8 mouse cellular contexts compared by ENCODE assay signal in the genomic region with DNA sequence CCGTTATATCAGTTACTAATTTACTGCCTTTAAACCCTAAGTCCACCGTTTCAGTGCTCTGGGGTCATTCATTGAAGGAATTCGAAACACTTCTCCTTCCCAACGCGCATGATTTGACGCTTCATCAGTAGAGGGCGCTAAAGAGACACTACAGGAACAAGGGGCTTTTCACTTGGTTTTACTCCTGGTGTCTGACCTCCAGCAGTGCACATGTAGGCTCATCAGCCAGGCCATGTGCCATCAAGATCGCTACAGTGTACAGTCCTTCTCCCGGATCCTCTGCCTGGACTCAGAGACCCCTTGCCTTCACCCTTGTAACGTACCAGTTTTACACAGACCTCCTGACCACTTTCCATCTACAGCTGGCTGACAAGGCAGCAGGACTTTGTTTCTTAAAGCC.
DNase-seq lines count a peak whose midpoint lies in the region; ATAC-seq lines count a peak whose summit lies in the region.

No protein-coding gene starts in this region.

- no peak overlapping the region for H3K4me2 ChIP-seq in hindbrain, embryonic 13.5 days

- H3K4me3 ChIP-seq in hindbrain, embryonic 13.5 days, result no peak overlapping the region

- no peaks in the 10 kb centered on the region for H3K36me3 ChIP-seq in hindbrain, embryonic 13.5 days

- H3K9ac ChIP-seq in hindbrain, embryonic 13.5 days, result no peak overlapping the region

- H3K9me3 ChIP-seq in hindbrain, embryonic 13.5 days, result no peaks in the 10 kb centered on the region

- DNase-seq in MN1 (ENCODE audit: low spot score), result peak; percentile 57
- DNase-seq in cerebellum, adult 11-12 months, result peak; percentile 25
- DNase-seq in frontal cortex, postnatal 10 days (ENCODE audit: low spot score in 2 of 2), result peak; percentile 29 to 66
- DNase-seq in layer of hippocampus, postnatal 10 days (ENCODE audit: low spot score in 2 of 2), result peak; percentile 77 to 82
- peak; percentile 88 for DNase-seq in lung, postnatal 10 days
- DNase-seq in retina, adult 2 months (ENCODE audit: low read depth, low spot score), result peak; percentile 51
- DNase-seq in urinary bladder, postnatal 25 days (ENCODE audit: low spot score), result peak; percentile 66

- WGBS in hindbrain, embryonic 13.5 days, result 9% methylated on average over 10 of the region's 10 CpGs

- H3K27ac ChIP-seq in hindbrain, embryonic 13.5 days, result no peak overlapping the region

- H3K27me3 ChIP-seq in hindbrain, embryonic 13.5 days, result no peaks in the 10 kb centered on the region

- peak; percentile 60 for ATAC-seq in hindbrain, embryonic 13.5 days (ENCODE audit: low FRiP score)

- H3K4me1 ChIP-seq in hindbrain, embryonic 13.5 days (replicated peaks), result 0 out of 2 replicates have a peak, but pooled peaks cover 4% of the 10 kb centered on the region

Comparison
In these comparisons a context has a peak if more than half of its experiments do, and no peak if none do; other contexts are left out.
1. DNase-seq: peak in every context shown above with its lines; median percentile 88 in lung, postnatal 10 days; 80 in layer of hippocampus, postnatal 10 days; 66 in urinary bladder, postnatal 25 days; 57 in MN1; 51 in retina, adult 2 months; 48 in frontal cortex, postnatal 10 days; 25 in cerebellum, adult 11-12 months.